Mouse (Mus musculus): ENCODE measurements around the gene Atp7a.

GRCm38 (mm10) chrX:106122823-106123222 is 95.7 kb downstream of the Atp7a start:
- TF ChIP-seq CTCF (IDR thresholded peaks at IDR 0.05; ENCODE audit: borderline replicate concordance, control insufficient read depth, extremely low read depth, insufficient read depth, low read length, poor library complexity): no peak
- TF ChIP-seq POLR2A (IDR thresholded peaks at IDR 0.05; ENCODE audit: control insufficient read depth, extremely low read depth, insufficient read depth, low read length, poor library complexity): no peak

Measured in thymus, adult 2 months (tissue).